Mouse (Mus musculus) lung, embryonic 14.5 days (tissue): ENCODE measurements around the gene Il23a. TPM values are rescaled to one million over a fixed set of nuclear protein-coding genes. Genes with fewer than 3 reads are reported as not detected.

Experiments
- ATAC-seq: fragments of 200-750 bp; cut with Nextera tagmentation; 2 replicates; pipeline ENCODE4 v1.8.0; 2017; ENCODE audit warnings: mild to moderate bottlenecking, moderate TSS enrichment, moderate library complexity; ENCODE audit not compliant: insufficient read depth
- DNase-seq: peaks from one replicate; pipeline ENCODE4 v3.0.0-alpha.2; 2015
- H3K27ac ChIP-seq: fragments of 300-500 bp; sonication (generic); 2 replicates; pipeline ENCODE4 v1.5.1; 2014; ENCODE audit warnings: low read depth, mild to moderate bottlenecking, moderate library complexity
- H3K27me3 ChIP-seq: fragments of 300-500 bp; sonication (generic); 2 replicates; pipeline ENCODE4 v1.6.1; 2014; ENCODE audit warnings: low read length, control low read depth; ENCODE audit not compliant: insufficient read depth
- H3K36me3 ChIP-seq: fragments of 300-500 bp; sonication (generic); 2 replicates; pipeline ENCODE4 v1.6.1; 2014; ENCODE audit warnings: control low read depth; ENCODE audit not compliant: insufficient read depth
- H3K4me1 ChIP-seq: fragments of 300-500 bp; sonication (generic); 2 replicates; pipeline ENCODE4 v1.6.1; 2014; ENCODE audit warnings: antibody characterized with exemption, control low read depth; ENCODE audit not compliant: insufficient read depth
- H3K4me2 ChIP-seq: fragments of 300-500 bp; sonication (generic); 2 replicates; pipeline ENCODE4 v1.6.1; 2014; ENCODE audit warnings: mild to moderate bottlenecking
- H3K4me3 ChIP-seq: fragments of 300-500 bp; sonication (generic); 2 replicates; pipeline ENCODE4 v1.5.1; 2014; ENCODE audit warnings: low read depth, low read length
- H3K9ac ChIP-seq: fragments of 300-500 bp; sonication (generic); 2 replicates; pipeline ENCODE4 v1.6.1; 2014
- H3K9me3 ChIP-seq: fragments of 300-500 bp; sonication (generic); 2 replicates; pipeline ENCODE4 v1.6.1; 2016; ENCODE audit warnings: low read depth, low read length, control low read depth
- CTCF ChIP-seq: IDR thresholded peaks from 2 replicates; pipeline ENCODE4 v1.5.1; 2016; ENCODE audit warnings: antibody characterized with exemption, low read depth
- WGBS: fragments of 180-500 bp; shearing (Covaris S2); extraction: QIAGEN DNeasy Blood & Tissue Kit; methylation state at CpG from one replicate; pipeline ENCODE4 v1.1.7; 2014; 5-methylcytosine and 5-hydroxymethylcytosine counted together
- polyA plus RNA-seq: library from polyadenylated mRNA; unstranded; fragments of >200 nt; fragmentation: Nextera tagmentation; extraction: Ambion mirVana; gene quantifications from 2 replicates; pipeline ENCODE4 v1.2.1, GENCODE M21; 2014

The Il23a gene
- polyA plus RNA-seq, 1 experiment from 2014 or later, result 0.17 TPM

GRCm38 (mm10) chr10:128271883-128272282 is 26.7 kb downstream of the Il23a start:
- 56% methylated on average over 2 of the region's 2 CpGs for WGBS

GRCm38 (mm10) chr10:128270866-128271265 is 27.7 kb downstream of the Il23a start:
- DNase-seq, result no peak
- Histone ChIP-seq H3K27me3 (no peaks in the 10 kb centered on the region), H3K4me3 (peak overlapping the region; percentile 78), H3K4me2 (peak overlapping the region; percentile 77), H3K9me3 (no peaks in the 10 kb centered on the region), H3K9ac (peak overlapping the region; percentile 70), H3K27ac (peak overlapping the region; percentile 50; the same call in 1 of the 2 replicates), H3K4me1 (no peaks in the 10 kb centered on the region), H3K36me3 (no peaks in the 10 kb centered on the region)
- ATAC-seq, result no peak
- WGBS, result 36% methylated on average over 7 of the region's 7 CpGs
- peak; percentile 27; the same call in 1 of the 2 replicates for TF ChIP-seq CTCF

More at GRCm38 (mm10) chr10:128271883-128272282, 26.7 kb downstream of the Il23a start:
- Histone ChIP-seq H3K4me1 (no peaks in the 10 kb centered on the region), H3K4me2 (no peak overlapping the region), H3K27me3 (no peaks in the 10 kb centered on the region), H3K4me3 (no peak overlapping the region), H3K9ac (no peak overlapping the region), H3K36me3 (peaks cover 4% of the 10 kb centered on the region; the same call in 1 of the 2 replicates), H3K9me3 (no peaks in the 10 kb centered on the region), H3K27ac (no peak overlapping the region)
- DNase-seq (peak; percentile 35), ATAC-seq (no peak)
- peak; percentile 10; the same call in 1 of the 2 replicates for TF ChIP-seq CTCF

GRCm38 (mm10) chr10:128270287-128270841 is 28.2 kb downstream of the Il23a start, which contains the start of gene Stat2:
TSS of gene Stat2 (plus strand) at chr10:128270559.
- peak within 1 kb of the TSS; percentile 50 for H3K27ac ChIP-seq
- peak within 1 kb of the TSS; percentile 77 for H3K4me2 ChIP-seq
- H3K4me1 ChIP-seq, result no peaks in the 10 kb centered on the region
- no peak for TF ChIP-seq CTCF
- H3K36me3 ChIP-seq, result no peaks in the 10 kb centered on the region
- peak within 1 kb of the TSS; percentile 70 for H3K9ac ChIP-seq
- no peaks in the 10 kb centered on the region for H3K9me3 ChIP-seq
- ATAC-seq (peak; percentile 99), DNase-seq (peak; percentile 99)
- peak within 1 kb of the TSS; percentile 78 for H3K4me3 ChIP-seq
- no peaks in the 10 kb centered on the region for H3K27me3 ChIP-seq
- WGBS, result under 1% methylated on average over 43 of the region's 43 CpGs

- H3K4me2 ChIP-seq, result peak overlapping the region; percentile 77
- H3K9ac ChIP-seq, result no peak overlapping the region
- no peak overlapping the region for H3K4me3 ChIP-seq
- 86% methylated on average over 16 of the region's 16 CpGs for WGBS
- no peaks in the 10 kb centered on the region for H3K9me3 ChIP-seq
- H3K4me1 ChIP-seq, result no peaks in the 10 kb centered on the region
- ATAC-seq, result no peak
- H3K27ac ChIP-seq, result no peak overlapping the region
- H3K36me3 ChIP-seq, result no peaks in the 10 kb centered on the region
- no peak for DNase-seq
- no peaks in the 10 kb centered on the region for H3K27me3 ChIP-seq
- no peak for TF ChIP-seq CTCF
Observed at GRCm38 (mm10) chr10:128269206-128269910, 29.2 kb downstream of the Il23a start.

GRCm38 (mm10) chr10:128268371-128268770 is 30.2 kb downstream of the Il23a start, which contains the start of gene Apof:
TSS of gene Apof (plus strand) at chr10:128268671.
- H3K27me3 ChIP-seq, result no peaks in the 10 kb centered on the region
- no peak for TF ChIP-seq CTCF
- no peak within 1 kb of the TSS for H3K9ac ChIP-seq
- no peak within 1 kb of the TSS for H3K4me2 ChIP-seq
- H3K4me1 ChIP-seq, result no peaks in the 10 kb centered on the region
- DNase-seq (no peak), ATAC-seq (no peak)
- 54% methylated on average over 6 of the region's 6 CpGs for WGBS
- no peak within 1 kb of the TSS for H3K4me3 ChIP-seq
- H3K36me3 ChIP-seq, result no peaks in the 10 kb centered on the region
- no peaks in the 10 kb centered on the region for H3K9me3 ChIP-seq
- H3K27ac ChIP-seq, result no peak within 1 kb of the TSS

- TF ChIP-seq CTCF, result no peak
- H3K36me3 ChIP-seq, result no peaks in the 10 kb centered on the region
- no peaks in the 10 kb centered on the region for H3K27me3 ChIP-seq
- H3K9ac ChIP-seq, result no peak overlapping the region
- no peak for ATAC-seq
- H3K9me3 ChIP-seq, result no peaks in the 10 kb centered on the region
- H3K27ac ChIP-seq, result no peak overlapping the region
- no peak overlapping the region for H3K4me3 ChIP-seq
- H3K4me1 ChIP-seq, result no peaks in the 10 kb centered on the region
- no peak overlapping the region for H3K4me2 ChIP-seq
- no peak for DNase-seq
- WGBS, result 75% methylated on average over 6 of the region's 6 CpGs
Observed at GRCm38 (mm10) chr10:128263393-128264310, 34.9 kb downstream of the Il23a start.
